Mouse (Mus musculus) hindlimb bud, embryonic 11.5 days (tissue): Measurements from ENCODE around the gene Sdk2.

Source experiments
- DNase-seq: peaks from one replicate; pipeline ENCODE4 v3.0.0-alpha.2; 2012; ENCODE audit warnings: low read depth, low spot score; ENCODE audit errors: extremely low spot score

Sdk2 gene

DNA sequence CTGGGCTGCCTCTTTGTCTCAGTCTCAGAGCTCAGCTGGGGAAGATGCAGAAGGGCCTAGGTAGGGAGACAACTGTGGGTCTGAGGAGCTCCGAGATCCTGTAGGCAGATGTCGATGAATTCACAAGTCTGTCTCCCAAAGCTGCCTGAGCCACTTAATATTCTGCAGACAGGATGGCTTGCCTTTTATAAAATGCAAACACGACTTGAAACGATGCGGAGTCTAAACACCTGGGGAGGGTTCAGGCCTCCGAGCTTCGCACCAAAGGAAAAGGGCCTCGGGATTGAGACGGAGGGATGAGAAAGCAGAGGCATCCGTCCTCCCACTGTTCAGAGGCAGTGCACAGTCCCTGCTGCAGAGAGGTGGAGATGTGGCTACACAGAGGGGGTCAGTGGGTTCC, 74.0 kb downstream of the Sdk2 start:
- no peak for DNase-seq

DNA sequence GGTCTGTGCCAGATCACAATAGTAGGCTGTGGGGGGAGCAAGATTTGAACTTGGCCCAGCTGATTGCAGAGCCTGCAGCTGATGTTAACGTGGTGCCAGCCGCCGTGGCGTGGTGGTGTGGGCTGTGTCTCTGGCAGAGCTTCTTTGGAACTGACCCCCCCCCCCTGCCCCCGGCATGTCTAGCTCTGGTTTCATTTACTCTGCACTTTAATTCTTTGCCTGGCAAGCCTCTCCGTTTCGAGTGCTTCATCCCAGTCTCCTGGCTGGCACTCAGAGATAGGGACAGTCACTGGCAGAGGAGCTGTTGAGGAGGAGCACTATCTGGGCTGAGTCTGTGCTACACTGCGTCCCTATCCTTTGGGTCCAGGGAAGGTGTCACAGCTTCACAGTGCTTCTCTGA, 75.0 kb downstream of the Sdk2 start:
- DNase-seq: no peak

DNA sequence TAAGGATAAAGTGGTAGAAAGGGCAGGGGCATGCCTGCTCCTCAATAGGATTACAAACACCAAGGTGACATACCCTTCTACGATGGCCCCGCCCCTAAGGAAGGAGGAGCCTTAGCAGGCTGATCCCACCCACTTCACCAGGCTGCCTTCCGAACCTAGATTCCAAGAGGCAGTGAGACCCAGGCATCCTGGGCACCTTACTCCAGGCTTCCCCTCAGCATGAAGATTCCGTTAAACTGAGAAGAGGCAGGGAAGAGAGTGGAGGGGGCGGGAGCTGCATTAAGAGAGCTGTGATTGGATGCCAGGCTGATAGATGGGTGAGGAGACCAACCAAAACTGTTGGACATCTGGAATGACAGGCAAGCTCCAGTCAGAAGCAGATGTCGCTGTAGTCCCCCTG, 76.4 kb downstream of the Sdk2 start:
- DNase-seq: peak; percentile 60

- no peak for DNase-seq
Observed at GRCm38 (mm10) chr11:113990065-113990464, 76.8 kb downstream of the Sdk2 start.

DNA sequence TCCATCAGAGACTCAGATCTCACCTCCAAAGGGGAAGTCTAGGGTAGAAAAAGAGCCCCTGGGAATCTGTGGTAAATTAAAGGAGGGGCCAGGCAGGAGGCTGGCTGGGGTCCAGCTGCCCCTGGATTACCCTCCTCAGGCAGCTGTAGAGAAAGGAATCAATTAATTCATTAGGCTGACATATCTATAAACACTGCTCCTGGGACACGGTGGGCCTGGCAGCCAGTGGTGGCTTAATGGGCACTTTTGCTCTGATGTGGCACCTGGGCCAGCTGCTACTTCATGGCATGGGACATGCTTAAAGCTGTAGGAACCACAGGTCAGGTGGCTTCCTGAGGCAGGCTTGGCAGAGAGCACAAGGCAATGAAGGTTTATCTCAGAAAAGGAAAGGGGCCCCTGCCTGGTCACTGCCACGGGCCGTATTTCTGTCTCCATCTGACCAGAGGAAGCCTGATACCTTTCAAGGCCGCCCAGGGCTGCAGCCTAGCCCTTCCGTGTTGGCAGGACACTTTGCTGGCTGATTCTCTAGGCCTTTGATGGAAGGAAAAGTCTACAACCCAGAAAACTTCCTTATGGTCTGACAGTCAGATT, 80.9 kb downstream of the Sdk2 start:
- DNase-seq: no peak

DNA sequence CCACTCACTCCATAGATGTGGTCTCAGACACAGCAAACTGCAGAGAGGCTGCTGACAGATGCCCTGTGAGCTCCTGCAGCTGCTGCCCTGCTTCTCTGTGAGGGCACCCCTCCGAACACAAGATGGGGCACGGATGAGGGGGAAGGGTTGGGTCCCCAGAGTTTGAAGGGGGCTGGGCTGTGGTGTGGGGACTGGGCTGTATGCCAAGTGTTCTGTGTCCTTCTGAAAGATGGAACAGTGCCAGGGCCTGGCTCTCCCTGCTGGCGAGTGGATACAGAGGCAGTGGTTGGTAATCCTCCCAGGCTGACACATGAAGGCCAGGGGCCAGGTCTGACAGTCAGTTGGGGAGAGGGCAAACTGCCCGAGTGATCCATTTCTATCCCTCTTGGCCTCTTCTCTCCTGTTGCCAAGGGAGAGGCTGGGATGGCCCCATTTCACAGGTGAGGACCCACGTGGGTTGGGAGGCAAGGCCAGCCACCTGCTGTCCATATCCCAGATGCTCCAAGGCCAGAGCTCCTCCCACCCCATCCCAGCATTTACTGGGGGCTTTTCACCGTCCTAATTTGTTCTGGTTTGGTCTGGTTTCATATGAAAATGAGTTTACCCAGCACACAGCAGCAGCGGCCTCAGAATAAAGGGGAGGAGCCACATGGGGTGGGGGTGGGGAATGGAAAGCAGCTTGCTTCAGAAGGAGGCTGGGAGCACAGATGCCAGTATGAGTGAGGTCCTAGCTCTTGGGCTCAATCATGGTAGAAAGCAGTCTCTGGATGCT, 84.9 kb downstream of the Sdk2 start:
- no peak for DNase-seq

DNA sequence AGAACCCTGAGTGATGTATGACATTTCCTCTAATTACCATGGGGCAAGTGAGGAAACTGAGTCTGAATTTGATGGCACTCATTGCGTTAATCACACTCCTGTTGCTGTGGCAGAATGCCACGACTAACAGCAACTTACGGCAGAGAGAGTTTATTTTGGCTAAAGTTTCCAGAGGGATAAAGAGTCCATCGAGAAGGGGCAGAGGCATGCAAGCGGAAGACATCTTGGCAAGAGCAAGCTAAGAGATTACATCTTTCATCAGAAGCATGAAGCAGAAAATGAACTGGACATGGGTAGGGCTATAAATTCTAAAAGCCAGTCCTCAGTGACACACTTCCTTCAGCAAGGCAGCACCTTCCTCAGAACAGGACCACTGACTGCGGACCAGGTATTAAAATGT, 85.8 kb downstream of the Sdk2 start:
- no peak for DNase-seq

GRCm38 (mm10) chr11:113978318-113978717, 88.5 kb downstream of the Sdk2 start:
- no peak for DNase-seq

DNA sequence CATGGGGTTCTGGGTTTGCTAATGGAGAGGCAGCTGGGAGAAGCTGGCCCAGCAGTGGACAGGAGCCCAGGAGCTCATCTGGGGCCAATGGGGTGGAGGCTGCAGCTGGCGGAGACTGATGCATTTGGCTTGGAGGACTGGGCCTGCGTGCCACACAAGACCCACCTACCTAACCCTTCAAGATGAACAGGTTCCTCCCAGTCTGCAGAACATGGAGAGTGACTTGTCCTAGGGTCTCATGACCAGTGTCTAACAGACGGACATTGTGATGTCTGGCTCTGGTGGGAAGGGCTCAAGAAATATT, 91.2 kb downstream of the Sdk2 start:
- DNase-seq: no peak

DNA sequence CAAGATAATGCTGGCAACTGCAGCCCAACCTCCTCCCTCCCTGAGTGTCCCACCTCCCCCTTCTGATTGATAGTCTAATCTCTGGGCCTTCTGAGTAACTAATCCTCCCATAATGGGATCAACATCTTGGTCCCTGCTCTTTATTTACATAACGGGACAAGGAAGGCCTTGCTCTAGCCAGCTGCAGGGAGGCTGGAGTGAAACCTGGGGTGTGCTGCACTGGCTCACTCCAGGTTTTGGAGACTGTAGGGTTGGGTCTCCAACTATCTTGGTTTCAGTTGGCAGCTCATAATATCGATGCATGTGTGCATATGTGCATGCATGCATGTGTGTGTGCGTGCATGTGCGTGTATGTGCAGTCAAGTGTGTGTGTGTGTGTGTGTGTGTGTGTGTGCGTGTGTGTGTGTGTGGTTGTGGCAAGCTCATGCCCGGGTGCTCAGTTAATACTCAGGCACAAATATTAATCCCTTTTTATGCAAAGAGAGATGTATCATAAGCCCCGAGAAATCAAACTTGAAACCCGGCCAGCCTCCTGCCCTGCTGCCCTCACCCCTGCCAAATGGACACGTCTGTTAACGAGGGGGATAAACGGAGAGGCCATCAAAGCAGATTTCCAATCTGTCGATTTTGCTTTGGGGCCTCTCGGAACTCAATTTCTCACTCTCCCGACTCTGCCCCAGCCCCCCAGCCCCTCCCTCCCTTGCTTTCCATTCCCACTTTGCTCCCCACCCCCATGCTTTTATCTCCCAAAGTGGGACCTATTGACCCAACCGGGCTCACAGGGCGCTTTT, 91.8 kb downstream of the Sdk2 start:
- DNase-seq: no peak

DNA sequence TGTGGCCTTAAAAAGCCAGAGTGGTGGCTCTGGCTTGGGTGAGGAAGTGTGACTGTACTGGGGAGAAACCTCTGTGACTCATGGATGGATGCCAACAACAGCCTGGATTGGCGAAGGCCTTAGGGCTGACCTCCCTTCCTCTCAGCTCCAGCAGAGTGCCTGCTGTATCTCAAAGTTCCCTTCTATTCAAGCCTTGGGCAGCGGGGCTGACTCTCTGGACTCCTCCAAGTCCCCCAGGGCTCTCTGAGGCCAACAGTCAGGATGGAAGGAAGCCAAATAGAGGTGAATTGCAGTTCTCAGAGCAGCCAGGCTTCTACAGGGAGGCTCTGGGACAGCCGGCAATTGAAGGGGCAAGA, 94.4 kb downstream of the Sdk2 start:
- DNase-seq: no peak

GRCm38 (mm10) chr11:113971609-113972516, 95.0 kb downstream of the Sdk2 start:
- no peak for DNase-seq

GRCm38 (mm10) chr11:113970026-113970425, 96.8 kb downstream of the Sdk2 start:
- DNase-seq: no peak

DNA sequence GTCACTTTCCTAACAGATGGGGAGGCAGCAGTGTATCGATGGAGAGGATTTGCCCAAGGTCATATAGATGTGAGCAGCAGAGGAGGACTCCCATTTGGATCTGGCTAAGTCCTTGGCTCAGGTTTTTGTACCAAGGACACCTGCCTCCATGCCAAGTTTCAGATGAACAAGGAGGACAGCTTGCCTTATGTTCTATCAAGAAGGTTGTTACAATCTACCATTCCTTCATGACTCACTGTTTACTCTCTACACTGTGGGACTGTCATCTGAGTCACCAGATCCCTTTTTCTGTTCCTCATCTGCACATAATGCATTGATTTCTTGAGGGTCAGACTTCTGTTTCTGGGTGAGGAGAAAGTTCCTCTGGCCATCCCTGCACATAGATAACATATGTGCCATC, 101.6 kb downstream of the Sdk2 start:
- no peak for DNase-seq

DNA sequence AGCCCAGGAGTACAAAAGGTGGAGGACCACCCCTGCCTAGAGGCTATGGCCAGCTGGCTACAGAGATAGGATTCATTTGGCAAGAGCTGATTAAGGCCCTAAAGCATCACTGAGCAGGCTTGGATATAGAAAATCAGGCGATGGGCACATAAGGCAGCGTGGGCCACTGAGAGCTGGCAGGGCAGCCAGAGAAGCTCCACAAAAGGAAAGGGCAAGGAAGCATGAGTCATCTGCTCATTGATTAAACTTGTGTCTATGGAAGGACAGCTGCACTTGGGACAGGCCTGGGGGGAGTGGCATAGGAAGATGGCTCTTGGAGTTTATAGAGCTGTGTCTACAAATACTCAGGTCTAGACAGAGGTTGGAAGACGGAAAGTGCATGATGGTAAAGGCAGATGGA, 104.1 kb downstream of the Sdk2 start:
- DNase-seq: no peak

DNA sequence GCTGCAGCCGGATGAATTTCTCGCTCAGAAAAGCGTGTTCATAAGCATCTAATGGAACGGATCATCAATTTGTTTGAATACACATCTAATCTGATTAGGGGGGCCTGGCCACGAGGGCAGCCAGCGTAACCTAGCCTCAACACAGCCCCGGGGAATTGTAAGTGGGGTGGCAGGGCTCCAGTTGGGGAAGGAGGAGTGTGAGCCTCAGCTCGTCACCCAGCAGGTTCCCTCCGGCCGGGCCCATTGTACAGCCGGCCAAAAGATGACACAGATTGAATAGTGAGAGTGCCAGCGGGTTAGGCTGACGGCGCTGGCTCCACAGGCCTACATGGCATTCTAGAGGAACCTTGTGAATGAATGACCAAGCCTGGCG, 115.2 kb downstream of the Sdk2 start:
- no peak for DNase-seq

GRCm38 (mm10) chr11:113950904-113951615, 115.8 kb downstream of the Sdk2 start:
- no peak for DNase-seq

- DNase-seq: no peak
Observed at GRCm38 (mm10) chr11:113948676-113949075, 118.2 kb downstream of the Sdk2 start.

- no peak for DNase-seq
Observed at GRCm38 (mm10) chr11:113942101-113942735, 124.6 kb downstream of the Sdk2 start.

- no peak for DNase-seq
Observed at GRCm38 (mm10) chr11:113933678-113934077, 133.2 kb downstream of the Sdk2 start.
